Mouse (Mus musculus) effector memory CD4-positive, alpha-beta T cell, adult 7 months (primary cell): Measurements from ENCODE around the gene Gltpd2. TPM values are rescaled to one million over a fixed set of nuclear protein-coding genes. Genes with fewer than 3 reads are reported as not detected.

Source experiments
- polyA plus RNA-seq: library from polyadenylated mRNA; unstranded; fragments of 100-300 nt; shearing (Covaris generic); gene quantifications from one replicate; pipeline ENCODE4 v1.2.1, GENCODE M21; 2017

Gene Gltpd2
- polyA plus RNA-seq: not detected

GRCm38 (mm10) chr11:70518923-70519322 lies at the start of gene Gltpd2:
Gene Gltpd2, plus strand, starts transcription at chr11:70519196.

GRCm38 (mm10) chr11:70504970-70505369 lies 14.0 kb upstream of the Gltpd2 start, which contains the start of gene Tm4sf5:
Gene Tm4sf5, plus strand, starts transcription at chr11:70505244.

GRCm38 (mm10) chr11:70514288-70514687 lies 4.7 kb upstream of the Gltpd2 start, which contains the start of gene Vmo1:
Gene Vmo1, minus strand, starts transcription at chr11:70514616.

GRCm38 (mm10) chr11:70525184-70525678 lies 6.2 kb downstream of the Gltpd2 start, which contains the start of gene Psmb6:
Gene Psmb6, plus strand, starts transcription at chr11:70525367.

GRCm38 (mm10) chr11:70532839-70533238 lies 13.8 kb downstream of the Gltpd2 start, which contains the start of gene Gm40193:
Gene Gm40193, minus strand, starts transcription at chr11:70532939.

GRCm38 (mm10) chr11:70539877-70540587 lies 21.0 kb downstream of the Gltpd2 start, which contains the start of gene Pld2:
Gene Pld2, plus strand, starts transcription at chr11:70540064.

GRCm38 (mm10) chr11:70562287-70562994 lies 43.4 kb downstream of the Gltpd2 start, which contains the start of gene Mink1:
Gene Mink1, plus strand, starts transcription at chr11:70562881.

Other genes with a start within 250 kb of the Gltpd2 start
- not detected for gene Alox12e, start 196.6 kb upstream of the Gltpd2 start, polyA plus RNA-seq
- gene Alox15, start 167.2 kb upstream of the Gltpd2 start, polyA plus RNA-seq: 0.26 TPM
- gene Pelp1, start 109.2 kb upstream of the Gltpd2 start, polyA plus RNA-seq: 9.9 TPM
- 172 TPM for gene Arrb2, start 86.6 kb upstream of the Gltpd2 start, polyA plus RNA-seq
- gene Med11, start 67.3 kb upstream of the Gltpd2 start, polyA plus RNA-seq: 192 TPM
- gene Zmynd15, start 59.8 kb upstream of the Gltpd2 start, polyA plus RNA-seq: 0.43 TPM
- 3.0 TPM for gene Cxcl16, start 59.2 kb upstream of the Gltpd2 start, polyA plus RNA-seq
- gene Tm4sf5, start 14.0 kb upstream of the Gltpd2 start, polyA plus RNA-seq: 0.67 TPM
- not detected for gene Vmo1, start 4.6 kb upstream of the Gltpd2 start, polyA plus RNA-seq
- 301 TPM for gene Psmb6, start 6.2 kb downstream of the Gltpd2 start, polyA plus RNA-seq
- not detected for gene Gm40193, start 13.7 kb downstream of the Gltpd2 start, polyA plus RNA-seq
- gene Pld2, start 20.9 kb downstream of the Gltpd2 start, polyA plus RNA-seq: 12.7 TPM
- gene Mink1, start 43.7 kb downstream of the Gltpd2 start, polyA plus RNA-seq: 24.3 TPM
- 1.5 TPM for gene 4930544D05Rik, start 96.7 kb downstream of the Gltpd2 start, polyA plus RNA-seq
- 10.7 TPM for gene Chrne, start 100.0 kb downstream of the Gltpd2 start, polyA plus RNA-seq
- gene Gp1ba, start 119.9 kb downstream of the Gltpd2 start, polyA plus RNA-seq: not detected
- gene Rnf167, start 128.0 kb downstream of the Gltpd2 start, polyA plus RNA-seq: 286 TPM
- 71.3 TPM for gene Slc25a11, start 128.3 kb downstream of the Gltpd2 start, polyA plus RNA-seq
- gene Pfn1, start 135.4 kb downstream of the Gltpd2 start, polyA plus RNA-seq: 2,639 TPM
- 11.1 TPM for gene Eno3, start 138.0 kb downstream of the Gltpd2 start, polyA plus RNA-seq
- gene Spag7, start 150.2 kb downstream of the Gltpd2 start, polyA plus RNA-seq: 67.7 TPM
- 41.4 TPM for gene Camta2, start 168.9 kb downstream of the Gltpd2 start, polyA plus RNA-seq
- gene Inca1, start 181.0 kb downstream of the Gltpd2 start, polyA plus RNA-seq: 0.35 TPM
- 1.4 TPM for gene Kif1c, start 181.4 kb downstream of the Gltpd2 start, polyA plus RNA-seq
- 4.1 TPM for gene Zfp3, start 245.0 kb downstream of the Gltpd2 start, polyA plus RNA-seq